Mouse (Mus musculus) natural killer cell, adult 2 months (primary cell): ENCODE data around the gene Atf6b.

Source experiments
- DNase-seq, 2 experiments: peaks; one replicate each; pipeline ENCODE4 v3.0.0; 2022; ENCODE audit warnings: low spot score in 2 of 2

Atf6b gene

DNA sequence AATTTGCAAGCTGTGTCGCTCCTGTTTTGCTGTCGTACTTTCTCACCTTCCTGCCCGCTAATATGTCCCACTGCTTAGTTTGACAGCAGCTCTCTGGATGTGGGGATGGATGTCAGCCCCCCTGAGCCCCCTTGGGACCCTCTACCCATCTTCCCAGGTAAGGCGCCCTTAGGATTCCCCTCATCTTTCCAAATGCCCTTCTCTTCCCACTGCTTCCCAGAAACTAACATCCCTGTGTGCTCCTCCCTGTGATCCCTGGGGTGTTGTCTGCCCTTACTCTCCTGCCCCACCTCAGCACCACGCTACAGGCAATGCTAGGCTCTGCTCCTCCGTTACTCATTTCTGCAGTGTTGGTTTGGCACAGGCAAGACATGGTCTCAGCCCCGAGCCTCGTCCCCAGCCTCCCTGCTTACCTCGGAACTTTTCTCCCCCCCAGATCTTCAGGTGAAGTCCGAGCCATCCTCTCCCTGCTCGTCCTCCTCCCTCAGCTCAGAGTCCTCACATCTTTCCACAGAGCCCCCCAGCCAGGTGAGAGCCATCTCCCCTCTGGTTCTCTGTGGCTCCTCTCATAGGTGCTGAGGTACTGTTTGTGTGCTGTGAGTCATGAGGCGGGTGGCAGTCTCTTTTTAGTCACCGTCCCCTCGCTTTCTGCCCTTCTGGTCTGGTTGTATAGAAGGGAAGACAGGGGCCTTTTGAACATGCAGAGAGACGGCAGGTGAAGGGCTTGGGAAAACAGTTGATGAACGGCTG lies 1.4 kb downstream of the Atf6b start:
- no peak for DNase-seq

DNA sequence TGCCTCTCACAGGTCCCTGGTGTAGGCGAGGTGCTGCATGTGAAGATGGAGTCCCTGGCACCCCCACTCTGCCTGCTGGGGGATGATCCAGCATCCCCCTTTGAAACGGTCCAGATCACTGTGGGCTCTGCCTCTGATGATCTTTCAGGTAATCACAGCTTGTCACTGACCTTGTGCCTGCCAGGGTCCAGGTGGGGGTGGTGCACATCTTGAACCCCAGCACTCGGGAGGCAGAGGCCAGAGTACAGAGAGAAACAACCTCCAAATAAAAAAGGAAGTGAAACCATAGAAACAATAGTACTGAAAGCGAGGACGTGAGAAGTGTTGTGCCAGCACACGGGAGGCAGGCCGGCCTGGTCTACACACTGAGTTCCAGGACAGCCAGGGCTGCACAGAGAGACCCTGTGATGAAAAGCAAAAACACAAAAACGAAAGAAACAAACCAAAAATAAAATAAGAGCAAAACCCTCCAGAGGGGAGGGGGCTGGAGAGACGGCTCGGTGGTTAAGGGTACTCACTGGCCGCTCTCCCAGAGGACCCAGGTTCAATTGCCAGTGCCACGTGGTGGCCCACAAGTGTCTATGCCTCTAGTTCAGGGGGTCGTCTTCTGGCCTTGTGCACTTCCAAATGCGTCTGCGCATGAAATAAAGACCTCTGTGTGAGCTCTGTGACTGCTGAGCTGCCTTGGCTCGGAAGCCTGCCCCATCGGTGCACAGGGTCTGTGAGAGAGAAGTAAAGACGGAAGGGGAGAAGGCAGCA lies 2.3 kb downstream of the Atf6b start:
- no peak for DNase-seq

DNA sequence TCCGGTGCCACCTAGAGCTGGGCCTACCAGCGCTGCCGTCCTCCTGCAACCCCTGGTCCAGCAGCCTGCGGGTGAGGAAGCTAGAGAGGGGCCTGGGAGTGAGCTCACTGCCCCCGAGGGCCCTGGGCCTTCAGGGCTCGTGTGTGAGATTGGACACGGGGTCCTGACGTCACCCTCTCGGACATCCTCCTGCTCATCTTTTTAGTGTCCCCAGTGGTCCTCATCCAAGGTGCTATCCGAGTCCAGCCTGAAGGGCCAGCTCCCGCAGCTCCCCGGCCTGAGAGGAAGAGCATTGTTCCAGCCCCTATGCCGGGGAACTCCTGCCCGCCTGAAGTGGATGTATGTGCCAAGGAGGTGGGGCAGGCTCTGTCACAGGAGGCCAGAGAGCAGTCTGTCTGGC lies 3.8 kb downstream of the Atf6b start:
- DNase-seq = no peak

- DNase-seq = peak; percentile 32 to 44
These were observed 4.7 kb downstream of the Atf6b start for GRCm38 (mm10) chr17:34651507-34652221.

DNA sequence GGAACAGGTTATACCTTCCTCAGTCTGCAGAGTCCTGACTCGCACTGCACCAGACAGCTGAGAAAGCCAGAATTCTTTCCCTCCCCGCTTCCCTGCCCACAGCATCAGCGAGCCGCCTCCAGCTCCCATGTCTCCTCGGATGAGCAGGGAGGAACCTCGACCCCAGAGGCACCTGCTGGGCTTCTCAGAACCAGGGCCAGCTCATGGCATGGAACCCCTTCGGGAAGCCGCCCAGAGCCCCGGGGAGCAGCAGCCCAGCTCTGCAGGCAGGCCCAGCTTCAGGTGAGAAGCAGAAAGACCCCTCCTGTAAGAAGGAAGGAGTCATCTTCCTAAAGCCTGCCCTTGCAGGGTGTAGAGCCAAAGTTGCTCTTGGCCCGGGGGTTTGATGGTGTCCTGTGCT lies 5.6 kb downstream of the Atf6b start:
- DNase-seq = no peak

GRCm38 (mm10) chr17:34652985-34653384 lies 6.0 kb downstream of the Atf6b start:
- no peak for DNase-seq

GRCm38 (mm10) chr17:34653746-34654285 lies 6.9 kb downstream of the Atf6b start:
- DNase-seq = peak; percentile 42 to 50

- no peak for DNase-seq
These were observed 7.4 kb downstream of the Atf6b start for GRCm38 (mm10) chr17:34654392-34654791.

DNA sequence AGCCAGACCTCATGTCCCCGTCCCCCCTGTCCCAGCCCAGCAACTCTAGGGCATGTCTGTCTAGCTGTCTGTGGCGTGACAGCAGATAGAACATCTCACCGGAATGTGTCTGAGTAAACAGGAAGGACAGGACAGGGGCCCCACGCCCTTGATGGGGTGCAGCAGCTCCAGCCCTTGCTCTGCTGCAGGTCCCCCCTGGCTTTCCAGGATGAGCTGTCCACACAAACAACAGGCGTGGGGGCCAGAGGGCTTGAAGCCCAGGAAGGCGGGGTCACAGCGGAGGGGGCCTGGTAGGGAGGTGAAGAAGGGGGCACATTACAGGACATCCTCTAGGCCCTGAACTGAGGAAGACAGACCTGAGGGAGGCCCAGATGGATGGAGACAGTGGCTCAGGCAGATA lies 8.2 kb downstream of the Atf6b start:
- DNase-seq = no peak

GRCm38 (mm10) chr17:34655581-34655991 lies 8.6 kb downstream of the Atf6b start:
- DNase-seq = no peak

- DNase-seq = no peak
These were observed 9.7 kb downstream of the Atf6b start for GRCm38 (mm10) chr17:34656666-34657065.

DNA sequence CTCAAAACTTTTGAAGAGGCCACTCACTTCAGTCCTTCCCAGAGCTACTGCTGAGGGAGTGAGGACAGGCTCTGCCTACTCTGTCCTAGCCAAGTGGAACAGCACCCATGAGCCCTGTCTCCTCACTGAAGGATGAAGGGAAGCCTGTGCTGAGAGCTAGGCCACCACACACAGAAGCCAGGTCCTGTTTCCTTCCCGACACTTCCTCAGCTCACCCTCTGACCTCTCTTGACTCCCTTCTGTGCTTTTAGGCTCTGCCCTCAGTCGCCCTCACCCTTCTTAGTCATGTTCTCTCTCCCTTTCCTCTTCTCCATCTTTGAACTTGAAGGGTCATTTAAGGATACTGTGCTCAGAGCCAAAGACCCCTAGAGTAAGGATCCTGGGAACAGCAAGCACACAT lies 10.3 kb downstream of the Atf6b start:
- DNase-seq = no peak

- no peak for DNase-seq
These were observed 11.2 kb downstream of the Atf6b start for GRCm38 (mm10) chr17:34658145-34658544.

- DNase-seq = no peak
These were observed 11.6 kb downstream of the Atf6b start for GRCm38 (mm10) chr17:34658591-34658990.

DNA sequence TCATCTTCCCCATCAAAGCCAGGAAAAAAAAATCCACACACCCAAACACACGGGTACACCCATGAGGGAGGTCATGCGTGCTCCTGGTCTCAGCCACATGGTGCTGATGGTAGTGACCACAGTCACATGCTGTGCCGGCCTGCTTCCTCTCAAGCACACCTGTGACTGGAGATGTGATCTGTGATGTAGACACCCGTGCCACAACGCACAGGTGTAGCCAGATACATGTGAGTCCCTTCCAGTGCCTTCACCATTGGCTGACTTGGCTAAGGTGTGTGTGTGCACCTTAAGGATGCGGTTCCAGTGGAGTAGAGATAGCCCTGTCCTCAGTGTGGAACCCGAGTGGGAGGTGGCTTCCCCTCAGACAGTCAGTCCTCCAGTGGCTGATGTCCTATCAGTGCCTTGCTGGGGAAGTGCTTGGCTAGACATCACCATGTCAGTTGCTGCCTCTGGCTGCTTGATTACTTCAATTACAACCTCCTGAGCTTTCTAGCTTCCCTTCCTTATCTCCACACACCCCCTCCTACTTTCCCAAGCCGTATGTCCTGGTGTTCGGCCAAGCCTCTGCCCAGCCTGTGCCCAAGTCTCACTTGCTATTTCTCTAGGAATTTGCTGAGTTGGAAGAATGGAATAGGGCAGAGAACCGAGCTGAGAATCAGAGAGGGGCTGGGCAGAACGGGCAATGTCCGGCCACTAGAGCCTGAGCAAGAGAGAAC lies 12.4 kb downstream of the Atf6b start:
- no peak for DNase-seq

DNA sequence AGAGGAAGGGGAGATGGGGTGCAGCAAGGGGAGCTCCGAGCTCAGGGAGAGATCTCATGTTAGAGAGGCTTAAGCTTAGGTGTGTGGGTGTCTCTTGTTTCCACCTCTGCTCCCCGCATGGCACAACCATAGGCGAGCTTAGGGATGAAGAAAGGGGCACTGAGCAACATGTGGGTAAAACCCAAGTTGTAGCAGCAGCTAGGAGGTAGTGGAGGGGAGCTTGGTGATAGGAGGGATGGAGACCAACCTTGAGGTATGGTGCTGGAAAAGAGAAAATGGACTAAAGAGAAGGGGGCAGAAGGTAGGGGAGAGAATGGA lies 12.9 kb downstream of the Atf6b start:
- no peak for DNase-seq

DNA sequence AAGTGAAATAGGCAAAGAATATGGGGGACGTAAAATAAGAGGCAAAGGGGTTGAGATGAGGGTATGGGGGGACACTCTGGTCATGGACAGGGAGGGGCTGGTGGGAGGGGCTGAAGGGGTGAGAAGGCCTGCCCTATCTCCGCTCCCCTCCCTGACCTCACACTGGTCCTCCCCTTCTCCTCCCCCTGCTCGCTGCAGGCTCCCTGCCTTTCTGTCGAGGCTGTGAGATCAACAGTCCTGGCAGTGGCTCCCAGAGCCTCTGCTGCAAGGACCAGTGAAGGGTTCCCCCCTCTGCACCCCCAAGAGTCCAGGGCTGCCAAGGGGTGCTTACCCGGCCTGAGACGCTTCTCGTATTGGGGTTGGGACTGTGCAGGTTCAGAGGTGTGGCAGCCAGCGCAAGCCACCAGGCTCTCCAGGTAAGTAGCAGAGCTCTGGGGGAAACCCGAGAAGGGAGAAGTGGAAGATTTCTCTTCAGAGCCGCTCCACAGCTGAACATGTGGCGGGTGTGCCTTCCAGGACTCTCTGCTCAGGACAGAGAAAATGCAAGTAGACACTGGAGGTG lies 13.4 kb downstream of the Atf6b start:
- DNase-seq = no peak

DNA sequence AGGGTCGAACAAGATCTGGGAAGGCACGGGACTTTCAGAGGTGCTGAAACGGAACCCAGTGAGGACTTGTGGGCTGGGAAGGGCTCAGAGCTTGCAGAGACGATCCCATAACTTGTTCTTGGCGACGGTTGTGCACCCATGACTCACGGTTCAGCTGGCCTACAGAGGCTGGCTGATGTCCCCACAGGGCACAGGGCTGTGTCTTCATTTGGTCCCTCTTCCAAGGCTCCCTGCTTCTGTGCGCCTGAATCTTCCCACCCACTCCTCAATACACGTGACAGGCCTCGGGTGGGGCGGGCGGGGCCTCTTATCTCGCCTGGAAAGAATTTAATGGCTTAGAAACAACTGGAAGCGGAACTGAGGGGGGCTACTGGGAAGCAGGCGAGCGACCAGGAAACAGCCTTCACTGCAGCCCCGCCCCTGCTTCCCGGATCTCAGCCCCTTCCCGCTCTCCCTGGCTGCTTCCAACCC lies 14.2 kb downstream of the Atf6b start:
- DNase-seq = no peak

- no peak for DNase-seq
These were observed 15.5 kb downstream of the Atf6b start for GRCm38 (mm10) chr17:34662468-34662867.

GRCm38 (mm10) chr17:34662978-34663377 lies 16.0 kb downstream of the Atf6b start:
- no peak for DNase-seq

- DNase-seq = no peak
These were observed 16.6 kb downstream of the Atf6b start for GRCm38 (mm10) chr17:34663558-34663957.
